Mouse (Mus musculus) mammary gland, adult 2 months (tissue): Measurements from ENCODE around the gene Scgb1b2. TPM values are rescaled to one million over a fixed set of nuclear protein-coding genes. Genes with fewer than 3 reads are reported as not detected.

ENCODE experiments used
- polyA plus RNA-seq: library from polyadenylated mRNA; depleted of rRNA; stranded (reverse); fragments of >200 nt; gene quantifications from 2 replicates; pipeline ENCODE4 v1.2.3, GENCODE M21; 2012; ENCODE audit warnings: low replicate concordance; rRNA removed

The Scgb1b2 gene
- polyA plus RNA-seq: not detected in 2 replicates

DNA sequence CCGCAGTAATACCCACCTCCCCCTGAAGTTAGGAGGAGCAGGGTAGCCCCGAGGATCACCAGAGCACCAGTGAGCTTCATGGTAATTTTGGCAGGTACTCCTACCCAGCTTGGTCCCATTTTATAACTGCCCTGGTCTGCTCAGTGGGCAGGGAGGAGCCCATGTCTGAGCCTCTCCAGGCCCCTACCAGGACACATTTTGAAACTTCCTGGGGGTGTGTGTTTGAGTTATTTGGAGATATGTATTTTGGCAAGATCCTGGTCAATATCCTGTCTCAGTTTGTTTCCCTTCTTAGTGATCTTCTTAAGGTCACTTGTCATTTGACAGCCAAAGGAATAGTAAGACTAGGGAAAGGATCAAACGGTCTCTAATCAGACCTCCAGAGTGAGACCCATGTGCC lies at the start of gene Scgb1b2:
Gene Scgb1b2 (minus strand): TSS at position 101 of the 400 bp plus-strand sequence.

DNA sequence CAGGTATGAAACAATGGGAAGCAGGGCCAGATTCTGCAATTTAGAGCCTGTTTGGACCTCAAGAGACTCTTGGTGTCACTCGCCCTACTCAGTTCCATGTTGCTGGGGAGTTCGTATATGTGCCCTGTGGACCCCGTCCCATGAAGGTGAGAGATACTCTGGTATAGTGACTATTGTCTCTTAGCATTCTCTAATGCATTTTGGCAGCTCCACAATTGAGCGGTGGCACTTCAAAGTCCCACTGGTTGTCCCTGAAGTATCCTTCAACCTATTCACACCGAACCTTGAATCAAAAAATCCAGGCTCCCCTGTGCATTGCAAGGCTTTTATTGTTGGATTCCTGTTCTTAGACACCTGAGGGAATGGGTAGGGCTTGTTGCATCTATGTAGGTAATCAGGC lies 1.4 kb downstream of the Scgb1b2 start, which contains the start of gene Scgb2b2:
Gene Scgb2b2 (plus strand): TSS at position 301 of the 400 bp plus-strand sequence.

Other genes with a start within 250 kb of the Scgb1b2 start
- 182 and 227 TPM in 2 replicates for gene Fxyd5, start 249.3 kb downstream of the Scgb1b2 start, polyA plus RNA-seq
- 5.9 and 8.2 TPM in 2 replicates for gene Fxyd7, start 240.4 kb downstream of the Scgb1b2 start, polyA plus RNA-seq
- gene Fxyd1, start 234.6 kb downstream of the Scgb1b2 start, polyA plus RNA-seq: 506 and 885 TPM in 2 replicates
- gene Lgi4, start 232.5 kb downstream of the Scgb1b2 start, polyA plus RNA-seq: 11.8 and 13.0 TPM in 2 replicates
- gene Fxyd3, start 215.1 kb downstream of the Scgb1b2 start, polyA plus RNA-seq: 90.4 and 173 TPM in 2 replicates
- gene Hpn, start 176.5 kb downstream of the Scgb1b2 start, polyA plus RNA-seq: 21.2 and 27.6 TPM in 2 replicates
- 99.3 and 261 TPM in 2 replicates for gene Scn1b, start 164.8 kb downstream of the Scgb1b2 start, polyA plus RNA-seq
- 227 and 415 TPM in 2 replicates for gene Gramd1a, start 135.9 kb downstream of the Scgb1b2 start, polyA plus RNA-seq
- gene Scgb2b2, start 1.3 kb downstream of the Scgb1b2 start, polyA plus RNA-seq: not detected in 2 replicates
- gene Scgb2b3, start 70.3 kb upstream of the Scgb1b2 start, polyA plus RNA-seq: not detected in 2 replicates
- not detected in 2 replicates for gene Scgb1b3, start 83.8 kb upstream of the Scgb1b2 start, polyA plus RNA-seq